Mouse (Mus musculus) liver, adult 2 months (tissue): ENCODE results near the gene 4930579F01Rik. TPM values are rescaled to one million over a fixed set of nuclear protein-coding genes. Genes with fewer than 3 reads are reported as not detected.

Experiments
- DNase-seq: peaks from one replicate; pipeline ENCODE4 v3.0.0-alpha.2; 2011; ENCODE audit warnings: low read depth, low spot score; ENCODE audit errors: extremely low read depth
- H3K27ac ChIP-seq: fragments of 200-500 bp; replicated peaks from 2 replicates; pipeline ENCODE4 v1.5.1; 2012; ENCODE audit warnings: low read depth, mild to moderate bottlenecking, control low read depth, inconsistent platforms, low read length; ENCODE audit not compliant: insufficient read depth
- H3K27me3 ChIP-seq: fragments of 200-500 bp; 2 replicates; pipeline ENCODE4 v1.6.1; 2012; ENCODE audit warnings: mild to moderate bottlenecking, moderate library complexity, low read length, inconsistent platforms; ENCODE audit not compliant: control insufficient read depth, insufficient read depth
- H3K36me3 ChIP-seq: fragments of 200-500 bp; 2 replicates; pipeline ENCODE4 v1.6.1; 2012; ENCODE audit warnings: low read length, inconsistent platforms; ENCODE audit not compliant: control insufficient read depth, insufficient read depth
- H3K4me1 ChIP-seq: fragments of 200-500 bp; 2 replicates; pipeline ENCODE4 v1.6.1; 2011; ENCODE audit warnings: low read length; ENCODE audit not compliant: control insufficient read depth, insufficient read depth
- H3K4me3 ChIP-seq: fragments of 200-500 bp; 2 replicates; pipeline ENCODE4 v1.5.1; 2011; ENCODE audit warnings: low read depth, mild to moderate bottlenecking, control low read depth, low read length, moderate library complexity; ENCODE audit not compliant: insufficient read depth
- H3K79me2 ChIP-seq: fragments of 200-500 bp; 2 replicates; pipeline ENCODE4 v1.6.1; 2012; ENCODE audit warnings: inconsistent platforms, mild to moderate bottlenecking, low read length, moderate library complexity; ENCODE audit not compliant: control insufficient read depth, insufficient read depth
- H3K9ac ChIP-seq: fragments of 200-500 bp; 2 replicates; pipeline ENCODE4 v1.6.1; 2012; ENCODE audit warnings: low read depth, mild to moderate bottlenecking, control low read depth, inconsistent platforms, low read length
- CTCF ChIP-seq: fragments of 200-500 bp; IDR thresholded peaks from 2 replicates; pipeline ENCODE4 v1.5.1; 2011; ENCODE audit warnings: low read depth, low read length, control low read depth
- POLR2A ChIP-seq: fragments of 200-500 bp; IDR thresholded peaks from 2 replicates; pipeline ENCODE4 v1.6.1; 2011; ENCODE audit warnings: low read length, control low read depth; ENCODE audit not compliant: insufficient read depth; ENCODE audit errors: extremely low read depth
- WGBS: fragments of 180-500 bp; shearing (Covaris S2); methylation state at CpG from one replicate; pipeline ENCODE4 v1.1.7; 2018; 5-methylcytosine and 5-hydroxymethylcytosine counted together
- polyA plus RNA-seq: library from polyadenylated mRNA; depleted of rRNA; stranded (reverse); fragments of >200 nt; gene quantifications from 2 replicates; pipeline ENCODE4 v1.2.3, GENCODE M21; 2012
- total RNA-seq: library from RNA; depleted of rRNA; stranded (reverse); fragments of >200 nt; gene quantifications from 2 replicates; pipeline ENCODE4 v1.2.3, GENCODE M21; 2014

The 4930579F01Rik gene
- total and polyA plus RNA-seq, 2 experiments = not detected

DNA sequence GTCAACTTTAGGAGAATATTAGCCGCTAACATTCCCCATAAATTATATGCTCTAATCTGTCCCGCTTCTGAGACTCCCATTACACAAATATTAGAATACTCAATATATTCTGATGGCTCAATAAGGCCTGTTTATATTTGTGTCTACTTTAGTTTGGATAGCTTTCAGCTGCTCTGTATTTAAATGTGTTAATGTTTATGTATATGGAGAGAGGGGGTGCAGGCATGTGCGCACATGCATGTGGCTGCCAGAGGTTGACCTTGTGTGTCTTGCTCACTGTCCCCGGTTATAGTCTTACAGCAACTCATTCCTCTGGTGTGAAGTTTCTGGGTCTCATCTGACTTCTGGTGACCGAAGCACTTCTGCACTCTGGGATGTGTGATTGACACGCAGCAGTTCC lies 18.1 kb downstream of the 4930579F01Rik start:
- H3K9ac ChIP-seq = no peak overlapping the region
- no peak for DNase-seq
- no peak overlapping the region for H3K4me3 ChIP-seq
- TF ChIP-seq CTCF = no peak
- TF ChIP-seq POLR2A = no peak
- H3K27me3 ChIP-seq = no peaks in the 10 kb centered on the region
- no peak overlapping the region for H3K27ac ChIP-seq
- WGBS = 85% methylated on average over 6 of the region's 6 CpGs
- H3K4me1 ChIP-seq = no peaks in the 10 kb centered on the region
- no peaks in the 10 kb centered on the region for H3K36me3 ChIP-seq
- no peaks in the 10 kb centered on the region for H3K79me2 ChIP-seq

DNA sequence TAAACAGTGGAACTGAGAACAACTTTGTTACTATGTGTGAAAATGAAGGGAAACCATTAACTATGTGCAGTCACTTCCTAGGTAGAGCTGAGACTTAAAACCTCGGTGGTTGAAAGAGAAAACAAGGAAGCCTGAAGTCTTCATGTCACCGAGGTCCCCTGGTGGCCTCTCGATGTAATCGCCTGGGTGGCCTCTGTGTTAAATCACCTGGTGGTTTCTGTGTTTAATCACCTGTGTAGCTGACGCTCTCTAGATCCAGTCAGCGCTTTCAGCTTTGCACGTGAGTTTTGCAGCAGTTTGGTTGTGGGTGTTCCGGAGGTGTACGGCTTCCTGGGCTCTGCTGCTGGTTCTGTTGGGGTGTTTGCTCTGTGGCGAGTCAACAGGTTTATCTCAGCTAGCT lies 20.3 kb downstream of the 4930579F01Rik start:
- Histone ChIP-seq H3K79me2 (no peaks in the 10 kb centered on the region), H3K9ac (no peak overlapping the region), H3K4me1 (no peaks in the 10 kb centered on the region), H3K27ac (no peak overlapping the region), H3K36me3 (no peaks in the 10 kb centered on the region), H3K4me3 (no peak overlapping the region), H3K27me3 (no peaks in the 10 kb centered on the region)
- DNase-seq = no peak
- no peak for TF ChIP-seq CTCF
- TF ChIP-seq POLR2A = no peak
- WGBS = 81% methylated on average over 10 of the region's 10 CpGs

- H3K27ac ChIP-seq = no peak overlapping the region
- WGBS = 73% methylated on average over 4 of the region's 4 CpGs
- no peak for TF ChIP-seq CTCF
- TF ChIP-seq POLR2A = no peak
- H3K27me3 ChIP-seq = no peaks in the 10 kb centered on the region
- H3K4me3 ChIP-seq = no peak overlapping the region
- DNase-seq = no peak
- no peaks in the 10 kb centered on the region for H3K36me3 ChIP-seq
- no peaks in the 10 kb centered on the region for H3K4me1 ChIP-seq
- H3K9ac ChIP-seq = no peak overlapping the region
- no peaks in the 10 kb centered on the region for H3K79me2 ChIP-seq
These were observed 31.0 kb downstream of the 4930579F01Rik start for GRCm38 (mm10) chr3:138162553-138163183.

DNA sequence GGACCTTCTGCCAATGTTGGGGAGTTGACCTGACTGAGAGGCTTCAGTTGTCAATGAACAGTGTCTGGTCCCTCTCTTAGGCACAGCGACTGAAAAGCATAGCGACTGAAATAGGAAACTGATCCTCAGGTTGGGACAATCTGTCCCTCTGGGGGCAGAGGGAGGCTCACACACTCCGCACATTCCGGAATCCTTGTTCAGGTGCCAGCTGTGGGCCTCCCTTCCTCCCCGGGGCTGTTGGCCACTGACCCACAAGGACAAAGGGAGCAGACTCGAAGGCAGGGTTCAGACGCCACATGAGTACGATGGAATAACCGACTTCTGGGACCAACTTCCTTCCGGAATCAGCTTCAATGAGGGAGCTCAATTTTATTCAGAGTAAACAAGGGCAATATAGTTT lies 32.0 kb downstream of the 4930579F01Rik start:
- 88% methylated on average over 10 of the region's 10 CpGs for WGBS
- TF ChIP-seq CTCF = no peak
- TF ChIP-seq POLR2A = no peak
- Histone ChIP-seq H3K9ac (no peak overlapping the region), H3K4me1 (no peaks in the 10 kb centered on the region), H3K27me3 (no peaks in the 10 kb centered on the region), H3K27ac (no peak overlapping the region), H3K79me2 (no peaks in the 10 kb centered on the region), H3K36me3 (0 out of 2 replicates have a peak, but pooled peaks cover 2% of the 10 kb centered on the region), H3K4me3 (no peak overlapping the region)
- no peak for DNase-seq

DNA sequence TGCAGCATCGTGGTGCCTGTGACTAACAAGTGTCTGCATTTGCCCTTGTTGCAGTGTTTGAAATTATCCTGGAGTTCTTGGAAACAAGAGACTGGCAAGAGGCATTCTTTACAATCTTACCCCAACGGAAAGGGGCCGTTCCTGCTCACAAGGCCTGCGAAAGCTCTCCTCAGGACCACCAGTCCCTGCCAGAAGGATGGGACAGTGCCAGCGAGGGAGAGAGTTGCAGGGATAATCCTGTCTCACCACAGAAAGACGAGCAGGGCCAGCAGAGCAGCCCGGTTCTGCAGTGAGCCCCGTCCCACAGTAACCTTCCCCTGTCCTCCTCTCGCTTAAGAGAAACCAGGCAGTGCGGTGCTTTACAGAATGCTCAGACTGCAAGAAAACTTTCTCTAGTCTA lies 37.0 kb downstream of the 4930579F01Rik start:
- no peak for DNase-seq
- H3K9ac ChIP-seq = no peak overlapping the region
- H3K79me2 ChIP-seq = no peaks in the 10 kb centered on the region
- H3K36me3 ChIP-seq = peaks cover 7% of the 10 kb centered on the region; the same call in 1 of the 2 replicates
- H3K27ac ChIP-seq = no peak overlapping the region
- H3K4me3 ChIP-seq = no peak overlapping the region
- no peak for TF ChIP-seq CTCF
- no peak for TF ChIP-seq POLR2A
- H3K27me3 ChIP-seq = no peaks in the 10 kb centered on the region
- H3K4me1 ChIP-seq = no peaks in the 10 kb centered on the region
- 86% methylated on average over 10 of the region's 10 CpGs for WGBS

DNA sequence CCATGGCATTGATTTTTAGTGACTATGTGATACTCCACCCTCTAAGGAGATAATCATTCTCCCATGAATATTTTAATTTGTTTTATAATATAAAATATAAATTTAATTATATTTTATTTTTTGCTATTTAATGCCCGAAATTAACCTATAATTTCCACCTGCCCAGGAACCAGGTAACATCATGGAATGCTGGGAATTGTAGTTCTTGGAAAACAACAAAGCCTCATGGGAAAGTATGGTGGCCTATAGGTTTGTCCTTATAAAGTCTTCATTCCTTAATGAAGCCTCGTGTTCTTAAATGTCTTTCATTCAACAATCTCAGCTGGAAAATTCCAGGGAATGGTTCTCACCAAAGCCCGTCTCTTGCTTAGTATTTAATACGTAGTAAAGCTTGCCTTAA lies 38.6 kb downstream of the 4930579F01Rik start:
- Histone ChIP-seq H3K4me3 (no peak overlapping the region), H3K4me1 (no peaks in the 10 kb centered on the region)
- no peak for TF ChIP-seq CTCF
- TF ChIP-seq POLR2A = no peak

More for the DNA sequence above, 38.6 kb downstream of the 4930579F01Rik start:
- Histone ChIP-seq H3K27ac (no peak overlapping the region), H3K79me2 (no peaks in the 10 kb centered on the region), H3K9ac (no peak overlapping the region), H3K36me3 (peaks cover 7% of the 10 kb centered on the region; the same call in 1 of the 2 replicates), H3K27me3 (no peaks in the 10 kb centered on the region)
- no peak for DNase-seq
- 91% methylated on average over 4 of the region's 4 CpGs for WGBS
